Mouse (Mus musculus) gastrocnemius, postnatal 4 days (tissue): ENCODE results near the gene Emg1. TPM values are rescaled to one million over a fixed set of nuclear protein-coding genes. Genes with fewer than 3 reads are reported as not detected.

Experiments
- DNase-seq, 2 experiments: peaks; one replicate each; pipeline ENCODE4 v3.0.0; 2021 to 2022; ENCODE audit warnings: low spot score in 2 of 2, mixed read lengths in 2 of 2
- long read RNA-seq, 2 experiments: library from polyadenylated mRNA; stranded (forward); transcript quantifications; one replicate each; pipeline ENCODE4 v2.0.0; 2021
- total RNA-seq, 2 experiments: library from RNA; stranded (reverse); gene quantifications; 2 replicates each; pipeline ENCODE4 v1.2.3; 2021

Gene Emg1
- total RNA-seq: 10 to 100 TPM; 71.0 to 82.6 TPM
- long read RNA-seq, experiment 1, transcript Emg1-201 (6 exons, 1,034 nt): major isoform, 53 of 71 reads
- long read RNA-seq, experiment 1, partial matches to known transcripts: 1 of 71 reads
- long read RNA-seq, experiment 1, other reads (novel, unspliced or antisense): 15 of 71 reads
- long read RNA-seq, experiment 2, transcript Emg1-201 (6 exons, 1,034 nt): major isoform, 46 of 56 reads
- long read RNA-seq, experiment 2, partial matches to known transcripts: 2 of 56 reads
- long read RNA-seq, experiment 2, other reads (novel, unspliced or antisense): 4 of 56 reads

GRCm38 (mm10) chr6:124711824-124712782 is at the start of gene Emg1, which contains the start of gene Phb2:
Emg1 (minus strand) TSS chr6:124712178.
Phb2 (plus strand) TSS chr6:124712336.
- DNase-seq: peak; percentile 94 to 98

GRCm38 (mm10) chr6:124759259-124759658 is 47.3 kb upstream of the Emg1 start:
- peak; percentile 58 to 80 for DNase-seq

GRCm38 (mm10) chr6:124758849-124759232 is 46.9 kb upstream of the Emg1 start:
- no peak for DNase-seq

- DNase-seq: peak in 1 of 2 experiments; percentile 58
Observed at GRCm38 (mm10) chr6:124757909-124758848, 46.2 kb upstream of the Emg1 start.

- DNase-seq: no peak
Observed at GRCm38 (mm10) chr6:124757351-124757880, 45.4 kb upstream of the Emg1 start.

GRCm38 (mm10) chr6:124756652-124757350 is 44.8 kb upstream of the Emg1 start:
- peak; percentile 85 to 88 for DNase-seq

- DNase-seq: peak; percentile 56 to 81
Observed at GRCm38 (mm10) chr6:124755831-124756595, 44.0 kb upstream of the Emg1 start, which contains the start of the genes Gm45234 and Atn1. Gm45234 (minus strand) TSS chr6:124756021. Atn1 (minus strand) TSS chr6:124756524.

- no peak for DNase-seq
Observed at GRCm38 (mm10) chr6:124755306-124755705, 43.3 kb upstream of the Emg1 start.

- DNase-seq: no peak
Observed at GRCm38 (mm10) chr6:124753861-124754260, 41.9 kb upstream of the Emg1 start.

- DNase-seq: no peak
Observed at GRCm38 (mm10) chr6:124750405-124750804, 38.4 kb upstream of the Emg1 start.

- no peak for DNase-seq
Observed at GRCm38 (mm10) chr6:124746654-124747632, 35.0 kb upstream of the Emg1 start.

GRCm38 (mm10) chr6:124746296-124746605 is 34.3 kb upstream of the Emg1 start:
- no peak for DNase-seq

GRCm38 (mm10) chr6:124745490-124746295 is 33.7 kb upstream of the Emg1 start:
- DNase-seq: peak; percentile 85 to 92

GRCm38 (mm10) chr6:124744755-124745321 is 32.9 kb upstream of the Emg1 start:
- DNase-seq: no peak

GRCm38 (mm10) chr6:124743647-124744046 is 31.7 kb upstream of the Emg1 start:
- no peak for DNase-seq

- DNase-seq: no peak
Observed at GRCm38 (mm10) chr6:124742839-124743514, 31.0 kb upstream of the Emg1 start.
